Comparison of ENCODE assay signal across 25 mouse cellular contexts in genomic region chr11:44784255-44785029, GRCm38 (mm10).
DNase-seq lines count a peak whose midpoint lies in the region; ATAC-seq and TF ChIP-seq lines count a peak whose summit lies in the region.
"Had no signal": no experiment of that assay in that cellular context is flagged by ENCODE, and none has a peak within 500 bp of the region (broad histone marks: within the 10 kb centered on the region; RNA-seq: fewer than 3 reads in every experiment).

No protein-coding gene starts in this region.

- no peak for DNase-seq in midbrain, postnatal 0 days (ENCODE audit: low spot score)
- DNase-seq in thymus, postnatal 25 days, result no peak
- DNase-seq: cerebellum, adult 11 months; cerebellum, adult 9-11 months; gastrocnemius, postnatal 25 days; heart, adult 2 months; heart, postnatal 14 days; kidney, adult 18-20 months; layer of hippocampus, adult 9-11 months; lung, postnatal 36 days; thymus, adult 18-20 months; thymus, postnatal 4 days had no signal

- TF ChIP-seq CTCF in midbrain, postnatal 0 days (IDR thresholded peaks at IDR 0.05), result no peak

- H3K4me2 ChIP-seq in forebrain, embryonic 13.5 days, result peak overlapping the region; percentile 26
- H3K4me2 ChIP-seq in forebrain, embryonic 15.5 days (replicated peaks), result no peak overlapping the region
- no peak overlapping the region for H3K4me2 ChIP-seq in midbrain, embryonic 12.5 days (replicated peaks)
- H3K4me2 ChIP-seq in midbrain, postnatal 0 days (ENCODE audit: low read depth, low read length, poor library complexity, severe bottlenecking), result no peak overlapping the region
- no peak overlapping the region for H3K4me2 ChIP-seq in forebrain, embryonic 16.5 days (ENCODE audit: low read length)
- peak overlapping the region; percentile 40 for H3K4me2 ChIP-seq in neural tube, embryonic 15.5 days
- H3K4me2 ChIP-seq: heart, embryonic 13.5 days; limb, embryonic 15.5 days; lung, embryonic 15.5 days had no signal

- no peaks in the 10 kb centered on the region for H3K9me3 ChIP-seq in forebrain, embryonic 13.5 days (replicated peaks)
- H3K9me3 ChIP-seq in forebrain, embryonic 15.5 days, result no peaks in the 10 kb centered on the region
- no peaks in the 10 kb centered on the region for H3K9me3 ChIP-seq in midbrain, embryonic 12.5 days
- H3K9me3 ChIP-seq in midbrain, postnatal 0 days (ENCODE audit: low read length), result no peaks in the 10 kb centered on the region
- no peaks in the 10 kb centered on the region for H3K9me3 ChIP-seq in forebrain, embryonic 16.5 days (ENCODE audit: control insufficient read depth, low read length)
- H3K9me3 ChIP-seq in neural tube, embryonic 15.5 days (replicated peaks), result no peaks in the 10 kb centered on the region
- H3K9me3 ChIP-seq: embryonic facial prominence, embryonic 10.5 days; heart, embryonic 13.5 days; limb, embryonic 15.5 days; lung, embryonic 15.5 days had no signal

- WGBS in forebrain, embryonic 13.5 days, result 24% methylated on average over 14 of the region's 14 CpGs
- WGBS in forebrain, embryonic 15.5 days, result 15% methylated on average over 14 of the region's 14 CpGs
- 82% methylated on average over 14 of the region's 14 CpGs for WGBS in midbrain, embryonic 12.5 days
- WGBS in midbrain, postnatal 0 days, result 70% methylated on average over 14 of the region's 14 CpGs
- WGBS in forebrain, embryonic 16.5 days, result 8% methylated on average over 14 of the region's 14 CpGs
- WGBS in neural tube, embryonic 15.5 days, result 23% methylated on average over 14 of the region's 14 CpGs

- peak; percentile 65; the same call in 1 of the 2 replicates for ATAC-seq in forebrain, embryonic 13.5 days
- ATAC-seq in forebrain, embryonic 15.5 days (replicated peaks), result no peak; the same call in 1 of the 2 replicates
- ATAC-seq in midbrain, embryonic 12.5 days (ENCODE audit: low FRiP score, low read depth), result no peak
- ATAC-seq in midbrain, postnatal 0 days (ENCODE audit: low FRiP score), result no peak
- peak; percentile 45 for ATAC-seq in forebrain, embryonic 16.5 days
- ATAC-seq in neural tube, embryonic 15.5 days (ENCODE audit: low FRiP score), result peak; percentile 34; the same call in 1 of the 2 replicates
- ATAC-seq: midbrain, embryonic 16.5 days had no signal

- peaks cover 14% of the 10 kb centered on the region for H3K4me1 ChIP-seq in forebrain, embryonic 13.5 days
- peaks cover 18% of the 10 kb centered on the region for H3K4me1 ChIP-seq in forebrain, embryonic 15.5 days
- H3K4me1 ChIP-seq in midbrain, embryonic 12.5 days, result peaks cover 9% of the 10 kb centered on the region
- no peaks in the 10 kb centered on the region for H3K4me1 ChIP-seq in midbrain, postnatal 0 days (ENCODE audit: insufficient read depth, low read length)
- H3K4me1 ChIP-seq in forebrain, embryonic 16.5 days (replicated peaks; ENCODE audit: control insufficient read depth, insufficient read depth, low read length), result peaks cover 12% of the 10 kb centered on the region
- H3K4me1 ChIP-seq in neural tube, embryonic 15.5 days, result peaks cover 32% of the 10 kb centered on the region
- H3K4me1 ChIP-seq: limb, embryonic 15.5 days; lung, embryonic 15.5 days had no signal

- no peak overlapping the region for H3K27ac ChIP-seq in forebrain, embryonic 13.5 days
- no peak overlapping the region for H3K27ac ChIP-seq in forebrain, embryonic 15.5 days (replicated peaks)
- H3K27ac ChIP-seq in midbrain, embryonic 12.5 days (replicated peaks), result peak overlapping the region; percentile 25; the same call in 1 of the 2 replicates
- no peak overlapping the region for H3K27ac ChIP-seq in midbrain, postnatal 0 days (ENCODE audit: low read depth, low read length)
- no peak overlapping the region for H3K27ac ChIP-seq in forebrain, embryonic 16.5 days (ENCODE audit: low read length)
- H3K27ac ChIP-seq in neural tube, embryonic 15.5 days (replicated peaks), result peak overlapping the region; percentile 49
- H3K27ac ChIP-seq: embryonic facial prominence, embryonic 10.5 days; heart, adult 2 months; heart, embryonic 13.5 days; kidney, postnatal 0 days; limb, embryonic 15.5 days; liver, embryonic 14.5 days; lung, embryonic 15.5 days had no signal

- H3K27me3 ChIP-seq in forebrain, embryonic 13.5 days, result peaks cover 86% of the 10 kb centered on the region
- peaks cover 80% of the 10 kb centered on the region for H3K27me3 ChIP-seq in forebrain, embryonic 15.5 days
- no peaks in the 10 kb centered on the region for H3K27me3 ChIP-seq in midbrain, embryonic 12.5 days
- H3K27me3 ChIP-seq in midbrain, postnatal 0 days (ENCODE audit: insufficient read depth, low read length), result no peaks in the 10 kb centered on the region
- peaks cover 79% of the 10 kb centered on the region for H3K27me3 ChIP-seq in forebrain, embryonic 16.5 days (replicated peaks; ENCODE audit: control insufficient read depth, insufficient read depth, low read length)
- H3K27me3 ChIP-seq in neural tube, embryonic 15.5 days (replicated peaks), result no peaks in the 10 kb centered on the region
- H3K27me3 ChIP-seq: heart, embryonic 13.5 days; limb, embryonic 15.5 days; lung, embryonic 15.5 days had no signal

- H3K36me3 ChIP-seq in forebrain, embryonic 13.5 days (ENCODE audit: poor library complexity, severe bottlenecking), result no peaks in the 10 kb centered on the region
- no peaks in the 10 kb centered on the region for H3K36me3 ChIP-seq in forebrain, embryonic 15.5 days
- no peaks in the 10 kb centered on the region for H3K36me3 ChIP-seq in midbrain, embryonic 12.5 days
- no peaks in the 10 kb centered on the region for H3K36me3 ChIP-seq in midbrain, postnatal 0 days (ENCODE audit: insufficient read depth, low read length)
- H3K36me3 ChIP-seq in forebrain, embryonic 16.5 days (ENCODE audit: control insufficient read depth, insufficient read depth), result no peaks in the 10 kb centered on the region
- no peaks in the 10 kb centered on the region for H3K36me3 ChIP-seq in neural tube, embryonic 15.5 days
- H3K36me3 ChIP-seq: embryonic facial prominence, embryonic 10.5 days; heart, embryonic 13.5 days; limb, embryonic 15.5 days; lung, embryonic 15.5 days had no signal

- H3K9ac ChIP-seq in forebrain, embryonic 13.5 days, result no peak overlapping the region
- H3K9ac ChIP-seq in forebrain, embryonic 15.5 days (replicated peaks), result no peak overlapping the region
- H3K9ac ChIP-seq in midbrain, embryonic 12.5 days (replicated peaks), result no peak overlapping the region
- H3K9ac ChIP-seq in midbrain, postnatal 0 days (replicated peaks; ENCODE audit: low read length, poor library complexity, severe bottlenecking), result no peak overlapping the region
- H3K9ac ChIP-seq in forebrain, embryonic 16.5 days (replicated peaks; ENCODE audit: low read depth, low read length), result no peak overlapping the region
- H3K9ac ChIP-seq in neural tube, embryonic 15.5 days (replicated peaks), result no peak overlapping the region
- H3K9ac ChIP-seq: heart, embryonic 13.5 days; limb, embryonic 15.5 days; liver, embryonic 14.5 days; lung, embryonic 15.5 days had no signal

- H3K4me3 ChIP-seq in forebrain, embryonic 13.5 days, result no peak overlapping the region
- H3K4me3 ChIP-seq in forebrain, embryonic 15.5 days, result no peak overlapping the region
- no peak overlapping the region for H3K4me3 ChIP-seq in midbrain, embryonic 12.5 days
- no peak overlapping the region for H3K4me3 ChIP-seq in midbrain, postnatal 0 days (ENCODE audit: low read depth, low read length)
- H3K4me3 ChIP-seq in forebrain, embryonic 16.5 days (replicated peaks; ENCODE audit: low read length), result no peak overlapping the region
- no peak overlapping the region for H3K4me3 ChIP-seq in neural tube, embryonic 15.5 days (replicated peaks)
- H3K4me3 ChIP-seq: embryonic facial prominence, embryonic 10.5 days; heart, adult 2 months; heart, embryonic 13.5 days; limb, embryonic 15.5 days; lung, embryonic 15.5 days; megakaryocyte, embryonic 14.5 days had no signal

Comparison
In these comparisons a context has a peak if more than half of its experiments do, and no peak if none do; other contexts are left out.
1. ATAC-seq: peak in forebrain, embryonic 13.5 days (single experiment), forebrain, embryonic 16.5 days (single experiment) and neural tube, embryonic 15.5 days (single experiment); none in forebrain, embryonic 15.5 days (single experiment), midbrain, embryonic 12.5 days (single experiment) and midbrain, postnatal 0 days (single experiment).
2. H3K27ac ChIP-seq: peak in midbrain, embryonic 12.5 days (single experiment) and neural tube, embryonic 15.5 days (single experiment); none in forebrain, embryonic 13.5 days (single experiment), forebrain, embryonic 15.5 days (single experiment), midbrain, postnatal 0 days (single experiment) and forebrain, embryonic 16.5 days (single experiment).
3. H3K4me2 ChIP-seq: peak in forebrain, embryonic 13.5 days (single experiment) and neural tube, embryonic 15.5 days (single experiment); none in forebrain, embryonic 15.5 days (single experiment), midbrain, embryonic 12.5 days (single experiment), midbrain, postnatal 0 days (single experiment) and forebrain, embryonic 16.5 days (single experiment).